In the genomic region with DNA sequence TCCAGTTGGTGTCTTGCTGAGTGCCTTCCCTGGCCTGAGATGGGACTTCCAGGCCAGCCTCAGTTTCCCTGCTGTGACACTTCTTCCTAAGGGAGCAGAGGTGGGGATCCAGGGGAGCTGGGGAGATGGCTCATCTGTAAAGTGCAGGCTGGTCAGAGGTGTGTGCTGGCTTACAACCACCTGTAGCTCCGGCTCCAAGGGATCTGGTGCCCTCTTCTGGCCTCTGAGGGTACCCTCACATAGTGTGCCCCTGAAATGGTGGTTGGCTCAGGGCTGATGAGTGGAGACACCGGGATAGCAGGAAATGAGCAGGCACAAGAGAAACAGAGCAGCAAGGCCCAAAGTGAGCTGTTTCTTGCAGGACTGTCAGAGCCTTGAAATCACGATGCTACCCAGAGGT, we compare ENCODE assay signal across 8 mouse cellular contexts. TPM values are rescaled to one million over a fixed set of nuclear protein-coding genes. Genes with fewer than 3 reads are reported as not detected.
DNase-seq lines count a peak whose midpoint lies in the region; ATAC-seq and TF ChIP-seq lines count a peak whose summit lies in the region.

No protein-coding gene starts in this region.

- peak; percentile 36; the same call in 1 of the 2 replicates for TF ChIP-seq EP300 in heart, adult 2 months (IDR thresholded peaks at IDR 0.05; ENCODE audit: insufficient read depth, low read depth, low read length)

- ATAC-seq in lung, embryonic 14.5 days (ENCODE audit: insufficient read depth) = peak; percentile 68

- intact Hi-C loops in heart, adult 2 months (cut with DNase I) = loop anchor here (1.0 kb wide), 1 partner anchor 28 kb away; no protein-coding TSS in a partner anchor

- no peaks in the 10 kb centered on the region for H3K36me3 ChIP-seq in heart, adult 2 months (ENCODE audit: control insufficient read depth, insufficient read depth, low read length)
- peaks cover 8% of the 10 kb centered on the region; the same call in 1 of the 2 replicates for H3K36me3 ChIP-seq in lung, embryonic 14.5 days (ENCODE audit: insufficient read depth)

- DNase-seq in urinary bladder, adult 18-20 months (ENCODE audit: low spot score in 2 of 2) = peak; percentile 49 to 57
- DNase-seq in urinary bladder, postnatal 10 days (ENCODE audit: low spot score) = no peak
- DNase-seq in brain, adult 2 months (ENCODE audit: low read depth, low spot score) = peak; percentile 70
- DNase-seq in heart, adult 2 months = peak; percentile 50 to 70
- DNase-seq in kidney, adult 18-20 months = peak; percentile 78
- DNase-seq in lung, embryonic 14.5 days = peak; percentile 76
- peak; percentile 62 to 80 for DNase-seq in spleen, postnatal 10 days (ENCODE audit: low spot score in 2 of 2)
- DNase-seq in frontal cortex, postnatal 14 days (ENCODE audit: low spot score in 2 of 2) = no peak

- TF ChIP-seq POLR2A in heart, adult 2 months (IDR thresholded peaks at IDR 0.05; ENCODE audit: insufficient read depth, low read depth, low read length) = no peak

- no peak overlapping the region for H3K9ac ChIP-seq in heart, adult 2 months (ENCODE audit: low read depth, low read length)
- H3K9ac ChIP-seq in lung, embryonic 14.5 days = no peak overlapping the region

- WGBS in heart, adult 2 months = 0% methylated on average over 3 of the region's 3 CpGs
- 3% methylated on average over 3 of the region's 3 CpGs for WGBS in lung, embryonic 14.5 days

- H3K4me2 ChIP-seq in lung, embryonic 14.5 days = no peak overlapping the region

- no peaks in the 10 kb centered on the region for H3K9me3 ChIP-seq in lung, embryonic 14.5 days (ENCODE audit: low read depth, low read length)

- H3K79me2 ChIP-seq in heart, adult 2 months (replicated peaks; ENCODE audit: control insufficient read depth, insufficient read depth, low read length) = no peaks in the 10 kb centered on the region

- peak; percentile 88 for TF ChIP-seq CTCF in heart, adult 2 months (IDR thresholded peaks at IDR 0.05)
- peak; percentile 85 for TF ChIP-seq CTCF in lung, embryonic 14.5 days (IDR thresholded peaks at IDR 0.05; ENCODE audit: low read depth)

- no peak overlapping the region for H3K4me3 ChIP-seq in heart, adult 2 months
- H3K4me3 ChIP-seq in lung, embryonic 14.5 days (ENCODE audit: low read depth, low read length) = no peak overlapping the region

- H3K27ac ChIP-seq in heart, adult 2 months = no peak overlapping the region
- H3K27ac ChIP-seq in lung, embryonic 14.5 days (ENCODE audit: low read depth) = no peak overlapping the region

- H3K4me1 ChIP-seq in heart, adult 2 months (ENCODE audit: control insufficient read depth, insufficient read depth, low read length) = no peaks in the 10 kb centered on the region
- no peaks in the 10 kb centered on the region for H3K4me1 ChIP-seq in lung, embryonic 14.5 days (ENCODE audit: insufficient read depth)

- no peaks in the 10 kb centered on the region for H3K27me3 ChIP-seq in heart, adult 2 months (ENCODE audit: control insufficient read depth, insufficient read depth, low read length)
- H3K27me3 ChIP-seq in lung, embryonic 14.5 days (ENCODE audit: insufficient read depth, low read length) = no peaks in the 10 kb centered on the region

RNA-seq across cellular contexts. Expression of a gene that starts 9.6 kb away (rescaled TPM):
- 1 to 10 TPM; 1.9 to 2.0 TPM for total RNA-seq in heart, adult 2 months (2021)
- 2.9 and 3.3 TPM in 2 replicates for polyA plus RNA-seq in heart, adult 2 months (2012; rRNA removed)
- 3.0 and 4.8 TPM in 2 replicates for polyA plus RNA-seq in lung, embryonic 14.5 days (2014; fragmentation: Nextera tagmentation; extraction: Ambion mirVana)

RNA-seq across cellular contexts. Expression of a gene that starts 29.7 kb away (rescaled TPM):
- 10 to 100 TPM; 40.2 to 40.9 TPM for total RNA-seq in heart, adult 2 months (2021)
- 35.1 and 40.3 TPM in 2 replicates for polyA plus RNA-seq in heart, adult 2 months (2012; rRNA removed)
- polyA plus RNA-seq in lung, embryonic 14.5 days (2014; fragmentation: Nextera tagmentation; extraction: Ambion mirVana) = 37.6 and 39.8 TPM in 2 replicates

RNA-seq across cellular contexts. Expression of a gene that starts 45.5 kb away (rescaled TPM):
- total RNA-seq in heart, adult 2 months (2021) = 10 to 100 TPM; 33.2 to 34.1 TPM
- 22.8 and 23.6 TPM in 2 replicates for polyA plus RNA-seq in heart, adult 2 months (2012; rRNA removed)
- polyA plus RNA-seq in lung, embryonic 14.5 days (2014; fragmentation: Nextera tagmentation; extraction: Ambion mirVana) = 8.0 and 10.0 TPM in 2 replicates

Comparison
In these comparisons a context has a peak if more than half of its experiments do, and no peak if none do; other contexts are left out.
1. DNase-seq: peak in urinary bladder, adult 18-20 months (2 of 2), brain, adult 2 months (single experiment), heart, adult 2 months (2 of 2), kidney, adult 18-20 months (single experiment), lung, embryonic 14.5 days (single experiment) and spleen, postnatal 10 days (2 of 2); none in urinary bladder, postnatal 10 days (single experiment) and frontal cortex, postnatal 14 days (0 of 2).